Mouse (Mus musculus) lung, postnatal 0 days (tissue): ENCODE measurements around the gene Cdk4. TPM values are rescaled to one million over a fixed set of nuclear protein-coding genes. Genes with fewer than 3 reads are reported as not detected.

Experiments used
- ATAC-seq: fragments of 200-750 bp; cut with Nextera tagmentation; 2 replicates; pipeline ENCODE4 v1.8.0; 2017; ENCODE audit warnings: moderate library complexity
- DNase-seq: peaks from one replicate; pipeline ENCODE4 v3.0.0-alpha.2; 2016; ENCODE audit warnings: low spot score
- H3K27ac ChIP-seq: fragments of 300-500 bp; sonication (generic); 2 replicates; pipeline ENCODE4 v1.5.1; 2014; ENCODE audit warnings: antibody characterized with exemption, mild to moderate bottlenecking, low read length, mixed read lengths
- H3K27me3 ChIP-seq: fragments of 300-500 bp; sonication (generic); replicated peaks from 2 replicates; pipeline ENCODE4 v1.6.1; 2014; ENCODE audit warnings: low read length, mixed read lengths; ENCODE audit not compliant: insufficient read depth
- H3K36me3 ChIP-seq: fragments of 300-500 bp; sonication (generic); 2 replicates; pipeline ENCODE4 v1.6.1; 2014; ENCODE audit warnings: low read length, mixed read lengths; ENCODE audit not compliant: insufficient read depth
- H3K4me1 ChIP-seq: fragments of 300-500 bp; sonication (generic); 2 replicates; pipeline ENCODE4 v1.6.1; 2014; ENCODE audit warnings: antibody characterized with exemption, low read depth, low read length, mixed read lengths; ENCODE audit not compliant: insufficient read depth
- H3K4me2 ChIP-seq: fragments of 300-500 bp; sonication (generic); replicated peaks from 2 replicates; pipeline ENCODE4 v1.6.1; 2014; ENCODE audit warnings: low read depth, mild to moderate bottlenecking, low read length, moderate library complexity, mixed read lengths
- H3K4me3 ChIP-seq: fragments of 300-500 bp; sonication (generic); 2 replicates; pipeline ENCODE4 v1.5.1; 2014; ENCODE audit warnings: low read depth, low read length
- H3K9ac ChIP-seq: fragments of 300-500 bp; sonication (generic); replicated peaks from 2 replicates; pipeline ENCODE4 v1.6.1; 2014; ENCODE audit warnings: low read depth, mild to moderate bottlenecking
- H3K9me3 ChIP-seq: fragments of 300-500 bp; sonication (generic); 2 replicates; pipeline ENCODE4 v1.6.1; 2016; ENCODE audit warnings: low read length, mixed read lengths
- CTCF ChIP-seq: IDR thresholded peaks from 2 replicates; pipeline ENCODE4 v1.5.1; 2016; ENCODE audit warnings: antibody characterized with exemption, mild to moderate bottlenecking
- EP300 ChIP-seq: IDR thresholded peaks from 2 replicates; pipeline ENCODE4 v1.6.1; 2016; ENCODE audit warnings: antibody characterized with exemption, mild to moderate bottlenecking, control low read depth
- WGBS: fragments of 180-500 bp; shearing (Covaris S2); extraction: QIAGEN DNeasy Blood & Tissue Kit; methylation state at CpG from one replicate; pipeline ENCODE4 v1.1.7; 2014; 5-methylcytosine and 5-hydroxymethylcytosine counted together
- polyA plus RNA-seq: library from polyadenylated mRNA; unstranded; fragments of >200 nt; fragmentation: Nextera tagmentation; extraction: Ambion mirVana; gene quantifications from 2 replicates; pipeline ENCODE4 v1.2.1, GENCODE M21; 2015

The Cdk4 gene
- polyA plus RNA-seq, 1 experiment from 2014 or later, result 362 TPM

DNA sequence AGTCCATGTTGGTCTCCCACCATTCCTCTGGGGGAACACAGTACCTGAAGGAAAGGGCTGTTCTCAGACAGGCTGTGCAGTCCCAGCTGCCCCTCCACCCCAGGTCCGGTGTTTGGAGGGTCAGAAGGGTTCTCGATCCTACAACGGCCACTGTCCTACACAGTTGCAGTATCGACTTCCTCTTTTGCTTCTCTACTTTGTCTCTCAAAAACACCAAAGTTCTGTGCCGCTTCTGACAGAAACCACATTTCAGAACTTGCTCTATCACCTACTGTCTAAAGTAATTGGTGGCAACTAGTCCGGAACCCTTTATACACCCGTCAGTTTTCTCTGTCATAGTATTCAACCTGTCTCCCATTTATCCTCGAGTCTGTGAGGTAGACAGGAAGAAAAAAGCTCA, 7.9 kb upstream of the Cdk4 start:
- no peak overlapping the region for H3K4me2 ChIP-seq
- no peak overlapping the region for H3K27ac ChIP-seq
- H3K4me1 ChIP-seq, result 0 out of 2 replicates have a peak, but pooled peaks cover 3% of the 10 kb centered on the region
- 88% methylated on average over 8 of the region's 8 CpGs for WGBS
- H3K9me3 ChIP-seq, result no peaks in the 10 kb centered on the region
- TF ChIP-seq EP300 (no peak), CTCF (no peak)
- no peak overlapping the region for H3K9ac ChIP-seq
- DNase-seq (no peak), ATAC-seq (no peak)
- no peaks in the 10 kb centered on the region for H3K36me3 ChIP-seq
- peaks cover 6% of the 10 kb centered on the region; the same call in 1 of the 2 replicates for H3K27me3 ChIP-seq
- no peak overlapping the region for H3K4me3 ChIP-seq

DNA sequence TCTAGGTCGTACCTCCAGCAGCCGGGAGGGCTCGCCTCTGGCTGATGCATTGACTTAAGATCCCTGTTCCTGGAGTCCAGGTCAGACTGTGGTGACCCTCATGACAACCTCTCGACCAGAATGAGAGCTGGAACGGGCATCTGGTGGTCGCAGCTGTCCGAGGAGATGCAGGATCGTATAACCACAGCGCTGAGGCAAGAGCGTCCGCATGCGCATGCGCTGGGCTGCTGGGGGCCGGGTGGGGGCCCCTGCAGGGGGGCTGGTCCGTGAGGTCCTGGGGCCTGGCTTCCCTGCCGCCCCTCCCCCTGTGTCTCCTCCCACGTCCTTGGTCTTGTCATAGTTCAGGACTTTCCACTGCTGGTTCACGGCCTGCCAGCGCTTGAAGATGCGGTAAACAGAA, 6.8 kb upstream of the Cdk4 start:
- H3K27me3 ChIP-seq, result 0 out of 2 replicates have a peak, but pooled peaks cover 7% of the 10 kb centered on the region

DNA sequence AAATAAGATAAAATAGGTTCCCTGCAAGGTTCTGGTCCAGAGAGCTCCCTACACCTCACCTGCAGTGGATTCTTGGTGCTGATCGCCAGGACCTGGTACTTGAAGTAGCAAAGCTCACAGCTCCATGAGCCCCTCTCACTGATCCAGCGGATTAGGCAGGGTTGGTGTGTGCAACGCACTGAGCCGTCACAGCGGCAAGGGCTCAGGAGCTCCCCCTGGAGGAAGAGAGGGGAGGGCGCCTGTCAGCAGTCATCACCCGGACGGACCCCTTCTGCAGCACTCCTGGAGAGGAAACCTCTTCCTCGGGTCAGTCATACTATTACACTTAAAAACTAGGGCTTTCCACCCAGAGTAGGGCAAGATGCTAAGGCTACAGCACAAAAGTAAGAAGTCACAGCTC, 5.2 kb upstream of the Cdk4 start:
- H3K27ac ChIP-seq, result no peak overlapping the region
- H3K4me2 ChIP-seq, result peak overlapping the region; percentile 100
- peak; percentile 94 for TF ChIP-seq CTCF
- no peak for TF ChIP-seq EP300
- H3K4me1 ChIP-seq, result peaks cover 3% of the 10 kb centered on the region; the same call in 1 of the 2 replicates
- under 1% methylated on average over 9 of the region's 9 CpGs for WGBS
- 0 out of 2 replicates have a peak, but pooled peaks cover 7% of the 10 kb centered on the region for H3K27me3 ChIP-seq
- no peak overlapping the region for H3K9ac ChIP-seq
- H3K4me3 ChIP-seq, result 0 out of 2 replicates have a peak overlapping the region, but pooled peaks have one; percentile 70
- DNase-seq (peak; percentile 78), ATAC-seq (peak; percentile 24; the same call in 1 of the 2 replicates)
- H3K36me3 ChIP-seq, result no peaks in the 10 kb centered on the region
- no peaks in the 10 kb centered on the region for H3K9me3 ChIP-seq

More for the DNA sequence above, 6.8 kb upstream of the Cdk4 start:
- no peak overlapping the region for H3K9ac ChIP-seq
- ATAC-seq (no peak), DNase-seq (no peak)
- TF ChIP-seq EP300, result no peak
- TF ChIP-seq CTCF, result no peak
- H3K9me3 ChIP-seq, result no peaks in the 10 kb centered on the region
- no peak overlapping the region for H3K27ac ChIP-seq
- H3K4me2 ChIP-seq, result no peak overlapping the region
- 87% methylated on average over 20 of the region's 20 CpGs for WGBS
- 0 out of 2 replicates have a peak, but pooled peaks cover 3% of the 10 kb centered on the region for H3K4me1 ChIP-seq
- no peaks in the 10 kb centered on the region for H3K36me3 ChIP-seq
- no peak overlapping the region for H3K4me3 ChIP-seq

DNA sequence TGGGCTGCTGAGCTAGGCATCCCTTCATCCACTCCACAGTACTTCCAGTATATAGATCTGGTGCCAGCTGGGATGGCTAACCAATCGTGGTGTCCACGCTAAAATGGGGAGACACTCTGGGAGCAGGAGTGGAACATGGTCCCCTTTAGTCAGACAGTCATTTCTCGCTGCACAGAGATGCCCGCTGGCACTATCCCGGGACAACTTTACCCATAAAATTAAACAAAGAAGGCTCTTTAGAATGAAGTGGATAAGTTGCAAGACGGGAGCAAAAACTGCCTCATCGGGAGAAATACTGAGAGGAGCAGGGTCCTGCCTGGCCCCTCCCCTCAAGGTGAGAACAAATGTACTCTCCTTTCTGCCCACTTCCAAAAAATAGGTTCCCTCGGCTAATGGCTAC, 4.6 kb upstream of the Cdk4 start:
- WGBS, result 5% methylated on average over 8 of the region's 8 CpGs

DNA sequence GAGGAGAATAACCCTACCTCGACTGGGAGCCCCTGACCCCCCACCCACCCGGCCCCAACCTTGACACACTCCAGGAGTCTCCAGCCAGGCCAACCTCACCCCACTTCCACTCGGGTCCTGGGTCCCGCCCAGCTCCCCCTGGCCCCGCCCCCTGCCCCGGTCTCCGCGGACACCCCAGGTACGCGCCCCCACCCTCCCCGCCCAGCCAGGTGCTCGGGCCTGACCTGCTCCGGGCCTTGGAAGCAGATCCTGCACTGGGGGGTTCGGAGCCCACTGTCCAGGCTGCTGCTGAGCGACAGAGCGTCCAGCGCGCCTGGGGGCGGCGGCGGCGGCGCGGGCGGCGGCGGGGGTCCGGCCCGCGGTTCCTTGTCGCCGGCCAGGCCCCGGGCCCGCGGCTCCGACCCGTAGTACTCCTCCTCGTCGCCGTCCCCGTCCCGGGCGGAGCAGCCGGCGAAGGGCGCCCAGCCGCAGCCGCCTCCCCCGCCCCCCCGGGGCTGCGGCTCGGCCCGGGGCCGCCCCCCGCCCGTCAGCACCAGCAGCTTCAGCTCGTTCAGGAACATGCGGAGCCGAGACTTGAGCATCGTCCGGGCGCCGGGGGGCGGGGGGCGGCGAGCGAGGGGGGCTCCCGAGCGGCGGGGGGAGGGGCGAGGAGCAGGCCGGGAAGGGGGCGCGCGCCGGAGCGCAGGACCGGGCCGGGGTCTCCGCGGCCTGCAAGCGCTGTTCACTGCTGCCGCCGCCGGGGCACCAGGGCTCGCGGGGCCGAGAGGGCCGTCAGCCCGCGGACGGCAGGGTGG, 4.0 kb upstream of the Cdk4 start:
- Histone ChIP-seq H3K27ac (no peak overlapping the region), H3K9me3 (no peaks in the 10 kb centered on the region), H3K4me1 (peaks cover 5% of the 10 kb centered on the region; the same call in 1 of the 2 replicates), H3K4me3 (peak overlapping the region; percentile 70), H3K4me2 (peak overlapping the region; percentile 100), H3K36me3 (no peaks in the 10 kb centered on the region), H3K9ac (peak overlapping the region; percentile 39; the same call in 1 of the 2 replicates), H3K27me3 (0 out of 2 replicates have a peak, but pooled peaks cover 7% of the 10 kb centered on the region)
- DNase-seq, result no peak
- ATAC-seq, result no peak
- under 1% methylated on average over 19 of the region's 92 CpGs for WGBS
- TF ChIP-seq CTCF (no peak), EP300 (no peak)

More for the DNA sequence above, 4.6 kb upstream of the Cdk4 start:
- Histone ChIP-seq H3K4me3 (peak overlapping the region; percentile 70), H3K27me3 (0 out of 2 replicates have a peak, but pooled peaks cover 7% of the 10 kb centered on the region), H3K36me3 (no peaks in the 10 kb centered on the region), H3K4me2 (peak overlapping the region; percentile 100), H3K9ac (no peak overlapping the region), H3K27ac (no peak overlapping the region), H3K9me3 (no peaks in the 10 kb centered on the region), H3K4me1 (peaks cover 3% of the 10 kb centered on the region; the same call in 1 of the 2 replicates)
- ATAC-seq (no peak), DNase-seq (no peak)
- no peak for TF ChIP-seq CTCF
- TF ChIP-seq EP300, result no peak
